21 mouse cellular contexts compared by ENCODE assay signal in the genomic region with DNA sequence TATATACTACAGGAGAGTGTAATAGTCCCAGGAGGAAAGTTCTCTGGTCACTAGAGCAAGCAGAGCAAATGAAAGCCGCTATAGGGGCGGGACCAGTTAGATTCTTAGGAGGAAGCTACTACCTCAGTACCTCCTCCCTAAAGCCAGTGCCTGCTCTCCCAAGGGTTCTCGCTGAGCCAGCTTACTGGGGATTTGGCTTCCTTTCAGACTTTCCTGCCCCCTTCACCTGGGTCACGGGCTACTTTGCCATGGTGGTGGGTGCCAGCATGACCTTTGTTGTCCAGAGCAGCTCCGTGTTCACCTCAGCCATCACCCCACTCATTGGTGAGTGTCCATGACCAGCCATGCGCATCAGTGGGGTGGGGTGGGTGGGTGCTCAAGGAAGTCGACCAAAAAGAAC. TPM values are rescaled to one million over a fixed set of nuclear protein-coding genes. Genes with fewer than 3 reads are reported as not detected.
"Had no signal": no experiment of that assay in that cellular context is flagged by ENCODE, and none has a peak within 500 bp of the region (broad histone marks: within the 10 kb centered on the region; RNA-seq: fewer than 3 reads in every experiment).

No protein-coding gene starts in this region.

- H3K27ac ChIP-seq: liver, embryonic 15.5 days; lung, embryonic 15.5 days; macrophage; midbrain, embryonic 12.5 days; neural tube, embryonic 12.5 days had no signal

- H3K4me3 ChIP-seq: liver, embryonic 15.5 days; lung, embryonic 15.5 days; megakaryocyte, embryonic 14.5 days; midbrain, embryonic 12.5 days; neural tube, embryonic 12.5 days had no signal

- ATAC-seq: liver, postnatal 0 days; lung, postnatal 0 days had no signal

- H3K4me2 ChIP-seq: liver, embryonic 15.5 days; lung, embryonic 15.5 days; midbrain, embryonic 12.5 days; neural tube, embryonic 12.5 days had no signal

- H3K36me3 ChIP-seq: liver, embryonic 15.5 days; lung, embryonic 15.5 days; midbrain, embryonic 12.5 days; neural tube, embryonic 12.5 days had no signal

- H3K9me3 ChIP-seq: liver, embryonic 15.5 days; lung, embryonic 15.5 days; midbrain, embryonic 12.5 days; neural tube, embryonic 12.5 days had no signal

- DNase-seq: liver, postnatal 0 days; lung, adult 2 months; lung, postnatal 14 days; lung, postnatal 36 days; midbrain, embryonic 14.5 days; right cerebral cortex, postnatal 14 days; thymus, adult 18-20 months; thymus, postnatal 14 days; thymus, postnatal 36 days had no signal

- H3K9ac ChIP-seq: liver, embryonic 15.5 days; liver, postnatal 0 days; lung, embryonic 15.5 days; midbrain, embryonic 12.5 days; neural tube, embryonic 12.5 days had no signal

RNA-seq across cellular contexts. Expression of a gene that starts 3.2 kb away (rescaled TPM):
- polyA plus RNA-seq: liver, embryonic 15.5 days; liver, postnatal 0 days; lung, adult 2 months; lung, embryonic 15.5 days; lung, postnatal 0 days; macrophage; midbrain, embryonic 12.5 days; midbrain, embryonic 14.5 days; neural tube, embryonic 12.5 days; spleen, adult 2 months; stomach, embryonic 14.5 days; stomach, embryonic 16.5 days; thymus, postnatal 0 days had no signal

RNA-seq across cellular contexts. Expression of a gene that starts 13.8 kb away (rescaled TPM):
- polyA plus RNA-seq: liver, embryonic 15.5 days; liver, postnatal 0 days; lung, postnatal 0 days; macrophage; midbrain, embryonic 14.5 days; stomach, embryonic 14.5 days had no signal

RNA-seq across cellular contexts. Expression of a gene that starts 14.8 kb away (rescaled TPM):
- polyA plus RNA-seq: lung, postnatal 0 days; macrophage; midbrain, embryonic 12.5 days; midbrain, embryonic 14.5 days; neural tube, embryonic 12.5 days; neural tube, embryonic 14.5 days; stomach, embryonic 14.5 days had no signal
